Mouse (Mus musculus) embryonic fibroblast, embryonic 13.5 days (primary cell): ENCODE measurements around the gene Mat2b. TPM values are rescaled to one million over a fixed set of nuclear protein-coding genes. Genes with fewer than 3 reads are reported as not detected.

Experiments
- H3K27ac ChIP-seq: 2 replicates; pipeline ENCODE4 v1.5.1; 2012; ENCODE audit warnings: low read length, control low read depth, inconsistent platforms; ENCODE audit not compliant: insufficient read depth
- H3K4me1 ChIP-seq: 2 replicates; pipeline ENCODE4 v1.6.1; 2011; ENCODE audit warnings: low read length; ENCODE audit not compliant: control insufficient read depth, insufficient read depth
- H3K4me3 ChIP-seq: 2 replicates; pipeline ENCODE4 v1.5.1; 2011; ENCODE audit warnings: mild to moderate bottlenecking, control low read depth, low read length; ENCODE audit not compliant: insufficient read depth
- CTCF ChIP-seq: IDR thresholded peaks from 2 replicates; pipeline ENCODE4 v1.5.1; 2011; ENCODE audit warnings: mild to moderate bottlenecking, control low read depth, low read length, moderate library complexity, borderline replicate concordance; ENCODE audit not compliant: insufficient read depth
- POLR2A ChIP-seq: IDR thresholded peaks from 2 replicates; pipeline ENCODE4 v1.6.1; 2011; ENCODE audit warnings: low read depth, mild to moderate bottlenecking, control low read depth, low read length, moderate library complexity
- polyA plus RNA-seq: library from polyadenylated mRNA; stranded (reverse); fragments of >200 nt; gene quantifications from 2 replicates; pipeline ENCODE4 v1.2.4, GENCODE M21; 2011; ENCODE audit warnings: low read depth; ENCODE audit not compliant: missing spikeins, insufficient read length

Mat2b gene
- polyA plus RNA-seq, 1 experiment = 70.6 TPM

DNA sequence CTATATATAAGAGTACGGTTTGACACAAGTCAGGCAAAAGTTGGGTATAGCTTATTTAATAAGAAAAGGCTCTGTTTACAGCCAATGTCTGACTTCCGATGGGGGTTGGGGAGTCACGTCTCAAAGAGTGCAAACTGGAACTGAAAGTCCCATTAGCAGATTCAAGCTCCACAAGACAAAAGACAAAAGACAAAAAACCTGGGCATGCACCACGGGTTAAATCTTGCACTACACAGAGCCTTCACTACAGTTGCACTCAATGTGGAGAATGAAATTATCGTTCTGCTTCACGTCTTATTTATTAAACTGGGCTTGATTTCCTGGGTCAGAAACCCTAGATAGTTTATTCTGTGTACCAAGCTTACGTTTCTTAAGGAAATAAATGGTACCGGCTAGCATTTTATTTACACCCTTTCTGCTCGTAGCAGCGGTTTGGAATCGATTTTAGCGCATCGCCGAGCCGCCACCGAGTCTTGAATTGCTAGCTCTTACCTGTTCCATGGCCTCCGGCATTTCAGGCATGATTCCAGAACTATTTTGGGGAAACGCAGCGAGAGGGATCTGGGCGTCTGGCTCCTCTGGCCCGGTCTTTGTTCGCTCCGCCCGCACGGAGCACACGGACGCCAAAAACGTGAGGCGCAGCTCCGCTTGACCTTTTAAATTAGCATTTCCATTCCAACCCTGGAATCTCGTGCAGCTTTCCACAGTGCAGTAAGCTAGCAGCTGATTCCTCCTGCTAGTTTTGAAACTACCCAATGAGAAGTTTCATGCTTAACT, 504 bp downstream of the Mat2b start:
- peak overlapping the region; percentile 89 for H3K27ac ChIP-seq
- peaks cover 10% of the 10 kb centered on the region; the same call in 1 of the 2 replicates for H3K4me1 ChIP-seq
- peak; percentile 79 for TF ChIP-seq POLR2A
- no peak for TF ChIP-seq CTCF
- peak overlapping the region; percentile 51 for H3K4me3 ChIP-seq

DNA sequence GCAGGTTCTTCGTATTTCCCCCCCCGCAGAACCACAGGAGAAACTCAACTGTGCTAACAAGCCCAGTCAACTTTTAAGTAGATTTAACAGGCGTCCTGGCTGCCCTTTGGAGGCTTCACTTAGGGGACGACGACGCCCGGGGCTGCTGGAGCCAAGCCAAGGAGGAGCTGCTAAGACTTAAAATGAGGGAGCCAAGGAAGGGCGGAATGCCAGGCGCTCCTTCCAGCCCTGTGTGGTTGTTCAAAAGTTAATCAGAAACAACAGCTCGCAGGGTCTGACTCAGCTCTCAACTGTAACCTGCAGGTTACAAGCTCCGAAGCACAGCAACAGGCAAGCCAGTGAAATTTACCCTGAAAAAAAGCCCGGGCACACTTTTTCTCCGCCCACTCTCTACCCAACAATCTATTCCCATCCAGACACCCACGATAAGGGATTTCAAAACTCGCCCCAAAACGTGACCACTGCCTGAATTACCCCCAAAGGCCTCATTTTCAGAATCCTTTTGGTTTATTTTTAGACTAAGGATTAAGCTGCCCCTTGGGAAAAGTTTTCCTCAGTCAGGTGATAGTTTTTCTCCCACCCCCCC, 1.5 kb downstream of the Mat2b start:
- Histone ChIP-seq H3K27ac (peak overlapping the region; percentile 88), H3K4me3 (peak overlapping the region; percentile 59), H3K4me1 (peaks cover 10% of the 10 kb centered on the region; the same call in 1 of the 2 replicates)
- TF ChIP-seq CTCF (no peak), POLR2A (peak; percentile 42; the same call in 1 of the 2 replicates)

DNA sequence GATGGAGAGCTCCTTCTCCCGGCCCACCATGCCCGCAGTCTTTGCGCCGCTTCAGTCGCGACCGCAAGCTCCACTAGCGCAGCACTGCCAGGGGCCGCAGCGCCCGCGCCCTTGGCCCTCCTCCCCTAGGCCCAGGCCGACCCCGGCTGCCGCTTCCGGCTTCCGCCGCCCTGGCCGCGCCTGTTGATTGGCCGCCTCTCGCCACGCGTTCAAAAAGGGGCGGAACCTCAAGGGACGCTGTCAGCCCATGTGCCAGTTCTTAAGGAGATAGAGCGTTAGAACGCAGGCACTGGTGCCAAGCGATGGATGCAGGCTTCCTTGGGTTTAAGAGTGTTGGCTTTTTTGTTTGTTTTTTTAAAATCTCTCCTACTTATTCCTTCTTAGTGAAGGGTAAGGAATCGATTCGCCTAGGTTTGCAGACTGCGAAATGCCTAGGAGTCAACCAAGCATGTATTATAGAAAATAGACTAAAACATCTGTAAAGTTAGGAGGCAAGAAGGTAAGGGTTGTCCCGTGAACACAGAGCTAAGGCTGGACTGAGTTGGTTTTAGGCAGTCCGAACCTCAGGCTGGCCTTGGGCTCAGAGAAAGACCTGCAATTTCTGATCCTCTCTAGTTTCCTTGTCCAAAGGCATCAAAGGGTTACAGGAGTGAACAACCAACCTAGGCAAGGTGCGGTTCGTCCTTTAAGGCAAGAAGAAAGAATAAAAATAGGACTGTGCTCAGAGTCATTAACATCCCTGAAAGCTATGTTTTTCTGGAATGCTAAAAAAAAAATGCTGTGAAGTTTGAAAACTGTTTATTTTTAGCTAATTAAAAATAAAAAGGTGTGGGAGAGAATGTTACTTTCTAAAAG, 2.3 kb downstream of the Mat2b start:
- peaks cover 10% of the 10 kb centered on the region; the same call in 1 of the 2 replicates for H3K4me1 ChIP-seq
- peak overlapping the region; percentile 88 for H3K27ac ChIP-seq
- TF ChIP-seq POLR2A (peak; percentile 69), CTCF (no peak)
- H3K4me3 ChIP-seq = peak overlapping the region; percentile 89

DNA sequence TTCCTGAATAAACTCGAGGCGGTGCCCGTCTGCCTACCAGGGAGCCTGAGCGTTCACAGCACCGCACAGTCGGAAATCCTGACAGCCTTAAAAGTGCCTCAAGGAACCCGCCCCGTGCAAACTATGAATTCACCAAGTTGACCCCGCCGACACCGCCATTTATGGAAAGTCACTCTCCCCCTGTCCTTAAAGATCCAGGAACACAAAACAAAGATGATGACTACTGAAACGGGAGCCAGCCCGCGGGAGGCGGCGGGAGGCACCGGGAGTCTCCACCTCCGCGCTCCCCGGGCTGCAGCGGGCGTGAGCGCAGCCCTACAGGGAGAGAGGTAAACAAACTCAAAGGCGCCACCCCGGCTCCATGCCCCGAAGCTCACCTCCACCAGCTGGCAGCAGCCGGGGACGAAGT, 2.9 kb downstream of the Mat2b start:
- no peak for TF ChIP-seq CTCF
- TF ChIP-seq POLR2A = no peak
- H3K4me3 ChIP-seq = peak overlapping the region; percentile 89
- H3K27ac ChIP-seq = peak overlapping the region; percentile 65
- peaks cover 10% of the 10 kb centered on the region; the same call in 1 of the 2 replicates for H3K4me1 ChIP-seq

DNA sequence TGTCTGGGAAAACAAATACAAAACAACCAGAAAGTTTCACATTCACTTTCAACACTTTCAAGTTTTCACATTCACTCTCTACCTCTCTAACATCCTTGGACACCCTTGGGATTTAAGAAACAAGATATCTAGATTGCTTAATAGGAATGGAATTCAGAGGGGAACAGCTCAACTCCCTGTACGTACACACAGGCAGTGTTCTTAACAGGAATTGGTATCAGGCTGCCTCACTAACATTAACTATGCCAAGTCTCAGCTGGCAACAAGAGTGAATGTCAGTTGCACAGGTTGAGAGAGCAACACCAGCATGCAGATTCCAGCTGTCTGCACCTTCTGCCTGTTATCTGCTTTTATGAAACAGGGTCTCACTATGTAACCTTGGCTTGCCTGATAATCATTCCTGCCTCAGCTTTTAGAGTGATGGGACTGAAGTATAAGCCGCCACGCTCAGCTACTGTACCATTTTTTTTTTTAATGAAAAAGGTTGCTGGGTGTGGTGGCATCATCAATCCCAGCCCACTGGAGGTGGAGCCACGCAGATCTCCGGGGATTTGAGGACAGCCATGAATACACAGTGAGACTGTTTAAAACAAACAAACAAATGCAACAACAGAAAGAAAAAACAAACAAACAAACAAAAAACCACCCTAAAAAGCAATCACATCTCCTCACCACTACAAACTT, 4.4 kb downstream of the Mat2b start:
- H3K27ac ChIP-seq = peak overlapping the region; percentile 36; the same call in 1 of the 2 replicates
- peaks cover 10% of the 10 kb centered on the region; the same call in 1 of the 2 replicates for H3K4me1 ChIP-seq
- H3K4me3 ChIP-seq = peak overlapping the region; percentile 89
- TF ChIP-seq POLR2A (no peak), CTCF (no peak)

DNA sequence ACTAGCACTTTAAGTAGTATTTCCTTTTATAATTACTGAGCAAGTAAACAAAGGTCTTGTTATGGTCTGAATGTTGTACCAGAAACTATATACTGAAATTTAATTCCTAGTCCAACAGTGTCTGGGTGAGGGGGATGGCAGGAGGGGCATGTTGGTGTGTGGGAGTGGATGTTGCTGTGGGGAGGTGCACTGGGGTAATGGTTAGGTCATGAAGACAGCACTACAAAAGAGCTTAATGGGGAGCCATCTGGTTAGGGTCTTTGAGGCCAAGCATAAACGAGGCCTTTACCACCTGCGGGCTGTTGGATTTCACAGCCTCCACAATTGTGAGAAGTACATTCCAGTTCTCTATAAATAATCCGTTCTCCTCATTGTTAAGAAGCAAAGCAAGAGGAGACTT, 11.7 kb downstream of the Mat2b start:
- no peak overlapping the region for H3K4me3 ChIP-seq
- H3K4me1 ChIP-seq = no peaks in the 10 kb centered on the region
- no peak overlapping the region for H3K27ac ChIP-seq
- TF ChIP-seq CTCF (no peak), POLR2A (no peak)

DNA sequence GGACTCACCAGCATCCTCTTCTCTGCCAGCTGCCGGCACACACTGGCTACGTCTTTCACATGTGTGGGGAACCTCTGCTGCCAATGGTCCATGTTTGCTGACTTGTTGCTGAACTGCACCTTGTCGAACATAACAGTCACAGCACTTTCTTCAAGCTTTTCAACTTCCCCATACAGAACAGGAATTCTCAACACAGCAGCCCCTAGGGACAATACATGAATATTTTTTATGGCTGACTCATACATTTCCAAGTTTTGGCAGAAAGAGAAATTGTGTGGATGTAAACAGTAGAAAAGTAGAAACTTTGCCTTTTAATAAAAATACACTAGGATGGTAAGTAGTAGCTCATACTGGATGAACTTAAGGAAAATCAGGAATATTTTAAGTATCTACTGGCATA, 12.5 kb downstream of the Mat2b start:
- no peak overlapping the region for H3K4me3 ChIP-seq
- no peak for TF ChIP-seq POLR2A
- no peaks in the 10 kb centered on the region for H3K4me1 ChIP-seq
- H3K27ac ChIP-seq = no peak overlapping the region

DNA sequence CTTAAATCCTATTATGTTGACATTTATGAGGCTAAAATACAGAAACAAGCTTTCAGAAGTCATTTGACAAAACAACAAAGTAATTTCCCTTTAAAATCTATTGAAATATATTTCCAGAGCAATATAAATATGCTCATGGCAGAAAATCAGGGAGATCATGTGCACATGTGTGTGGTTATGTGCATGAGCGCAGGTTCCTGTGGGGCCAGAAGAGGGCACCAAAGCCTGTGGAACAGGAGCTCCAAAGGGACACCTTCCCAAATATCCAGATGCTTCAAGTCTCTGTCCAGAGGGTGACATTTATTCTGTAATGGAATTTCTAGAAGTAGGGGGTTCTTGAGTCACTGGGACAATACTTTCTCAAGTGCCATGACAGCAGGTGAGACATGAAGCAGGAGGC, 17.8 kb downstream of the Mat2b start:
- Histone ChIP-seq H3K4me1 (no peaks in the 10 kb centered on the region), H3K27ac (no peak overlapping the region), H3K4me3 (no peak overlapping the region)
- no peak for TF ChIP-seq POLR2A
- no peak for TF ChIP-seq CTCF
